Mouse (Mus musculus) embryonic stem cell, embryonic (primary cell): ENCODE measurements around the gene Armc2.

ENCODE experiments used
- CTCF ChIA-PET, 4 experiments: fragments of 300-600 bp in 2 of 4; fragments of 350-600 bp in 2 of 4; sonication (Branson Sonifier 250); formaldehyde crosslinking; loops; one replicate each; lab custom pipeline; 2022; ENCODE audit warnings: inconsistent platforms in 2 of 4; lab: Charles Lee
- POLR2A ChIA-PET, 4 experiments: fragments of 300-600 bp in 2 of 4; fragments of 350-600 bp in 2 of 4; sonication (Branson Sonifier 250); formaldehyde crosslinking; loops; one replicate each; lab custom pipeline; 2022; ENCODE audit warnings: antibody characterized with exemption in 4 of 4, inconsistent platforms in 1 of 4; lab: Charles Lee

The Armc2 gene

DNA sequence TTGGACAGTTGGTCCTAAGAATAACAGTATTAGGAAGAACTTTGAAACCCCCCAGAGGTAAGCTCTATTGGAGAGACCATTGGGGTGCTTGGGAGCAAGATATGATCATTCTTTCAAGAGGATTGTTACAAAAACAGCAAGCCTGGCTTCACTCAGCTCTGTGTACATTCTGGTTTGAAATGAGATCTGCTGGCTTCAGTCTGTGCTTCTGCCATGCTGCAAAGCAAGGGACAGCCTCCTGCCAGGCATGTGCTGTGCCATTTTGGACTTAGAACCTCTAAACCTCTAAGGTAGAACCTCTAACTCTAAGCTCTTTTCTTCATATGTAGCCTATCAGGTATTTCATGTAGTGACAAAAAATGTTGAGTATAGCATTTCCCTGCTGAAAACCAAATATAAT lies 142.6 kb downstream of the Armc2 start:
- ChIA-PET POLR2A (interaction anchor here in 2 of 4 experiments (0.6 to 1.3 kb wide), 5 partner anchors 8 to 133 kb away, joined by 3 to 5 read pairs (median 3); no protein-coding TSS in a partner anchor), CTCF (no interaction called here)

DNA sequence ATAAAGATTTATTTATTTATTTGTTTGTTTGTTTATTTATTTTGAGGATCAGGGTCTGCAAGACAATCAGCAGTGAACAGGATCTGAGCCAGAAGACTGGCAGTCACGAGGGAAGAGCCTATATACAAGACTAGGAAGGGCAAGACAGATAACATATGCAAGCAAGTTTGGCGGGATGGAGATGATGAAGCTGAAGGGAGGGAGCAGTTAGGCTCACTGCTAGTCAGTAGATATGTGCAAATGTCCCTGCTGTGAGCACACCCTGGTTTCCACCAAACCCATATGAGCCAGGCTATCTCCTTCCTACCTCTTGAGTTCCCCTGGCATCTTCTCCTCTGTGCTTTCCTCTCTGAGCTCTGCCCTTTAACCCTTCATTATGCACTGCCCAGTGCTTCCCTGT lies 146.7 kb downstream of the Armc2 start:
- ChIA-PET CTCF (no interaction called here), POLR2A (interaction anchor here in 2 of 4 experiments (1.1 kb wide), 2 partner anchors 8 to 16 kb away, joined by 3 to 4 read pairs; no protein-coding TSS in a partner anchor)

- ChIA-PET POLR2A (interaction anchor here in 1 of 4 experiments (0.6 kb wide), 1 partner anchor 407 kb away, joined by 3 read pairs; no protein-coding TSS in a partner anchor), CTCF (interaction anchor here in 2 of 4 experiments (0.6 to 1.0 kb wide), 2 partner anchors 161 to 425 kb away, joined by 4 to 6 read pairs; no protein-coding TSS in a partner anchor)
Measured at GRCm38 (mm10) chr10:41870101-41870500, 148.1 kb downstream of the Armc2 start.

GRCm38 (mm10) chr10:41867956-41868355 lies 150.3 kb downstream of the Armc2 start:
- ChIA-PET CTCF (no interaction called here), POLR2A (interaction anchor here in 1 of 4 experiments (1.9 kb wide), 1 partner anchor 19 kb away, joined by 7 read pairs; no protein-coding TSS in a partner anchor)

- POLR2A ChIA-PET, result interaction anchor here in 1 of 4 experiments (1.9 kb wide), 1 partner anchor 20 kb away, joined by 7 read pairs; no protein-coding TSS in a partner anchor
- CTCF ChIA-PET, result no interaction called here
Measured at GRCm38 (mm10) chr10:41866838-41867154, 151.4 kb downstream of the Armc2 start.

GRCm38 (mm10) chr10:41866069-41866837 lies 152.0 kb downstream of the Armc2 start:
- CTCF ChIA-PET, result no interaction called here
- POLR2A ChIA-PET, result interaction anchor here in 1 of 4 experiments (1.9 kb wide), 1 partner anchor 21 kb away, joined by 7 read pairs; no protein-coding TSS in a partner anchor
